Mouse (Mus musculus): Measurements from ENCODE around the gene 1700029F12Rik. TPM values are rescaled to one million over a fixed set of nuclear protein-coding genes. Genes with fewer than 3 reads are reported as not detected.

The 1700029F12Rik gene
- total and polyA plus RNA-seq, 3 experiments, result not detected

DNA sequence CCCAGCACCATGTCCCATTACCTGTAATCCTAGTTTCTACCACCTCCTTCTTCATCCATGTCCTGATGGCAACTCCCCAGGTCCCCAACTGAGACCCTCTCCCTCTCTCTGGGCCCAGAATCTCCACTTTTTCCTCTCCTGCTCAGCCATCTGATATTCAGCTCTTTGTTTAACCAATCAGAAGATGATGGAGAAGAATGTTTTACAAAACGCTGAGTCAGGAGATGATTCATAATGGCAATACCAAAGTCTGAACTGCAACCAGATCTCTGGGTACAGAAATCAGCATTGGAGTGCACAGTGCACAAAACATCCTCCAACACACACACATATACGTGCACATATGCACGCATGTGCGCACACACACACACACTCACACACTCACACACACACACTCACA, 60.8 kb downstream of the 1700029F12Rik start:
- Histone ChIP-seq H3K36me3 (ENCODE audit: control insufficient read depth in 1 of 2, insufficient read depth in 2 of 2, low read length in 2 of 2) (peaks cover 0 to 7% of the 10 kb centered on the region in 2 experiments; a peak in 2 of 4 replicates), H3K9ac (ENCODE audit: control insufficient read depth, low read depth, low read length, poor library complexity, severe bottlenecking) (no peak overlapping the region)
- no peak for TF ChIP-seq RCOR1 (IDR thresholded peaks at IDR 0.05; ENCODE audit: low read depth, low read length)
- TF ChIP-seq SMC3 (IDR thresholded peaks at IDR 0.05; ENCODE audit: low read depth, low read length), result no peak
- no peak for TF ChIP-seq ELF1 (IDR thresholded peaks at IDR 0.05; ENCODE audit: low read depth, low read length)
- peak; percentile 82; the same call in 1 of the 2 replicates for TF ChIP-seq MAFK (IDR thresholded peaks at IDR 0.05; ENCODE audit: borderline replicate concordance, low read depth, low read length)
- no peak for TF ChIP-seq MAZ (IDR thresholded peaks at IDR 0.05; ENCODE audit: low read depth, low read length)
- no peak for TF ChIP-seq SIN3A (IDR thresholded peaks at IDR 0.05; ENCODE audit: low read length)

More for the DNA sequence above, 60.8 kb downstream of the 1700029F12Rik start:
- Histone ChIP-seq H3K4me3 (ENCODE audit: control insufficient read depth in 1 of 2, insufficient read depth in 1 of 2, low read depth in 2 of 2, low read length in 2 of 2) (no peak overlapping the region), H3K79me2 (ENCODE audit: control insufficient read depth, insufficient read depth, low read length, poor library complexity) (no peaks in the 10 kb centered on the region), H3K9me3 (replicated peaks; ENCODE audit: insufficient read depth, low read length) (no peaks in the 10 kb centered on the region), H3K27me3 (ENCODE audit: control insufficient read depth in 1 of 2, insufficient read depth in 2 of 2, low read length in 2 of 2) (no peaks in the 10 kb centered on the region), H3K27ac (ENCODE audit: control insufficient read depth, low read depth, low read length) (no peak overlapping the region), H3K4me1 (ENCODE audit: control insufficient read depth in 1 of 2, insufficient read depth in 2 of 2, low read length in 2 of 2) (peaks cover 0 to 12% of the 10 kb centered on the region in 2 experiments; a peak in 2 of 4 replicates)
- peak; percentile 41 for DNase-seq (ENCODE audit: low read depth, low spot score)

Other genes starting within 250 kb of the 1700029F12Rik start
- gene Gcnt4, start 109.7 kb downstream of the 1700029F12Rik start, total RNA-seq (2012; rRNA removed), result not detected in 2 replicates
- gene Gcnt4, start 109.7 kb downstream of the 1700029F12Rik start, polyA plus RNA-seq (2012; ENCODE audit: insufficient read depth in 1 of 2, insufficient read length in 2 of 2, low read depth in 1 of 2, low replicate concordance in 2 of 2, missing spikeins in 1 of 2), result not detected
- 0.49 and 0.62 TPM in 2 replicates for gene Fam169a, start 32.9 kb upstream of the 1700029F12Rik start, total RNA-seq (2012; rRNA removed)
- gene Fam169a, start 32.9 kb upstream of the 1700029F12Rik start, polyA plus RNA-seq (2012; ENCODE audit: insufficient read depth in 1 of 2, insufficient read length in 2 of 2, low read depth in 1 of 2, low replicate concordance in 2 of 2, missing spikeins in 1 of 2), result under 1 TPM in 1 of 2 experiments, not detected in 1; 0.89 TPM
- gene Gm6169, start 64.9 kb upstream of the 1700029F12Rik start, total RNA-seq (2012; rRNA removed), result 1.9 and 2.1 TPM in 2 replicates
- 1 to 10 TPM in 1 of 2 experiments, not detected in 1; 3.6 TPM for gene Gm6169, start 64.9 kb upstream of the 1700029F12Rik start, polyA plus RNA-seq (2012; ENCODE audit: insufficient read depth in 1 of 2, insufficient read length in 2 of 2, low read depth in 1 of 2, low replicate concordance in 2 of 2, missing spikeins in 1 of 2)
- gene Gfm2, start 103.6 kb upstream of the 1700029F12Rik start, total RNA-seq (2012; rRNA removed), result 25.7 and 25.9 TPM in 2 replicates
- 10 to 100 TPM in 1 of 2 experiments, not detected in 1; 34.1 TPM for gene Gfm2, start 103.6 kb upstream of the 1700029F12Rik start, polyA plus RNA-seq (2012; ENCODE audit: insufficient read depth in 1 of 2, insufficient read length in 2 of 2, low read depth in 1 of 2, low replicate concordance in 2 of 2, missing spikeins in 1 of 2)
- 130 and 133 TPM in 2 replicates for gene Nsa2, start 103.6 kb upstream of the 1700029F12Rik start, total RNA-seq (2012; rRNA removed)
- 100 to 1,000 TPM; 200 to 245 TPM for gene Nsa2, start 103.6 kb upstream of the 1700029F12Rik start, polyA plus RNA-seq (2012; ENCODE audit: insufficient read depth in 1 of 2, insufficient read length in 2 of 2, low read depth in 1 of 2, low replicate concordance in 2 of 2, missing spikeins in 1 of 2)
- gene Hexb, start 164.0 kb upstream of the 1700029F12Rik start, total RNA-seq (2012; rRNA removed), result 11.1 and 12.7 TPM in 2 replicates
- gene Hexb, start 164.0 kb upstream of the 1700029F12Rik start, polyA plus RNA-seq (2012; ENCODE audit: insufficient read depth in 1 of 2, insufficient read length in 2 of 2, low read depth in 1 of 2, low replicate concordance in 2 of 2, missing spikeins in 1 of 2), result 10 to 100 TPM in 1 of 2 experiments, not detected in 1; 15.4 TPM
- not detected in 2 replicates for gene Enc1, start 206.7 kb upstream of the 1700029F12Rik start, total RNA-seq (2012; rRNA removed)
- gene Enc1, start 206.7 kb upstream of the 1700029F12Rik start, polyA plus RNA-seq (2012; ENCODE audit: insufficient read depth in 1 of 2, insufficient read length in 2 of 2, low read depth in 1 of 2, low replicate concordance in 2 of 2, missing spikeins in 1 of 2), result not detected

All from MEL (cell line).